Mouse (Mus musculus) embryonic facial prominence, embryonic 14.5 days (tissue): ENCODE measurements around the gene Nbdy. TPM values are rescaled to one million over a fixed set of nuclear protein-coding genes. Genes with fewer than 3 reads are reported as not detected.
A peak's percentile ranks its signal among the peaks of the same experiment; 100 is the strongest.

ENCODE experiments used
- ATAC-seq: fragments of 200-750 bp; cut with Nextera tagmentation; 2 replicates; pipeline ENCODE4 v1.8.0; 2017; ENCODE audit warnings: low read depth, moderate number of reproducible peaks, moderate TSS enrichment
- DNase-seq: peaks from one replicate; pipeline ENCODE4 v3.0.0-alpha.2; 2015; ENCODE audit warnings: low spot score
- H3K27ac ChIP-seq: fragments of 300-500 bp; sonication (generic); replicated peaks from 2 replicates; pipeline ENCODE4 v1.5.1; 2014; ENCODE audit warnings: low read depth, mild to moderate bottlenecking, low read length, moderate library complexity
- H3K27me3 ChIP-seq: fragments of 300-500 bp; sonication (generic); replicated peaks from 2 replicates; pipeline ENCODE4 v1.6.1; 2014; ENCODE audit warnings: low read length; ENCODE audit not compliant: control insufficient read depth, insufficient read depth
- H3K36me3 ChIP-seq: fragments of 300-500 bp; sonication (generic); 2 replicates; pipeline ENCODE4 v1.6.1; 2014; ENCODE audit warnings: low read length, mixed read lengths; ENCODE audit not compliant: control insufficient read depth, insufficient read depth
- H3K4me1 ChIP-seq: fragments of 300-500 bp; sonication (generic); 2 replicates; pipeline ENCODE4 v1.6.1; 2014; ENCODE audit warnings: antibody characterized with exemption, low read length; ENCODE audit not compliant: control insufficient read depth, insufficient read depth
- H3K4me2 ChIP-seq: fragments of 300-500 bp; sonication (generic); 2 replicates; pipeline ENCODE4 v1.6.1; 2014; ENCODE audit warnings: low read depth, mild to moderate bottlenecking, low read length, moderate library complexity, mixed read lengths
- H3K4me3 ChIP-seq: fragments of 300-500 bp; sonication (generic); 2 replicates; pipeline ENCODE4 v1.5.1; 2014; ENCODE audit warnings: low read depth, mild to moderate bottlenecking, low read length
- H3K9ac ChIP-seq: fragments of 300-500 bp; sonication (generic); 2 replicates; pipeline ENCODE4 v1.6.1; 2014; ENCODE audit warnings: low read depth, mild to moderate bottlenecking, low read length, moderate library complexity, mixed read lengths
- H3K9me3 ChIP-seq: fragments of 300-500 bp; sonication (generic); 2 replicates; pipeline ENCODE4 v1.6.1; 2016; ENCODE audit warnings: low read length; ENCODE audit not compliant: control insufficient read depth
- WGBS: fragments of 180-500 bp; shearing (Covaris S2); extraction: QIAGEN DNeasy Blood & Tissue Kit; methylation state at CpG from one replicate; pipeline ENCODE4 v1.1.7; 2014; 5-methylcytosine and 5-hydroxymethylcytosine counted together
- polyA plus RNA-seq: library from polyadenylated mRNA; unstranded; fragments of >200 nt; fragmentation: Nextera tagmentation; extraction: Ambion mirVana; gene quantifications from 2 replicates; pipeline ENCODE4 v1.2.1, GENCODE M21; 2014

Nbdy gene
- polyA plus RNA-seq, 1 experiment from 2014 or later: 120 TPM

DNA sequence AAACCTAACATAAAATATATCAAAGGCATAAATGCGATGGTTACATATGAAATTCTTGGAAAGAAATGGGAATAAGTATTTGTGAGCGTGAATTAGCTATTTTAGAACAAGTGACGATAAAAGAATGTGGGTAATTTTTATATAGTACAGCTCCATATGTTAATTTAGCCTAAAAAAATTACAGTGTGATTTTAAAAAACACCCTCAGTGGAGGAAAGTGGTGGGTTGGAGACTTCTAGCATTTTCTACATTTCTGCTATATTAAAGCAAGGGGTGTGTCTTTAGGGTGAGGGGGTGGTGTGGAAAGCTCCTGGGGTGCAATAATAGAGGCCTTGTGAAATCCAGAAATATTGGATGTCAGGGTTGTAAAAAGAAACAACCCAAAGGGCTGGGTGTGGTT lies 19.1 kb downstream of the Nbdy start:
- WGBS: 72% methylated on average over 3 of the region's 3 CpGs
- DNase-seq: no peak
- no peak overlapping the region for H3K4me3 ChIP-seq
- no peaks in the 10 kb centered on the region for H3K27me3 ChIP-seq
- H3K4me2 ChIP-seq: no peak overlapping the region
- 0 out of 2 replicates have a peak, but pooled peaks have one; percentile 15 for ATAC-seq
- H3K36me3 ChIP-seq: no peaks in the 10 kb centered on the region
- H3K9me3 ChIP-seq: no peaks in the 10 kb centered on the region
- H3K9ac ChIP-seq: no peak overlapping the region
- H3K27ac ChIP-seq: no peak overlapping the region
- no peaks in the 10 kb centered on the region for H3K4me1 ChIP-seq

DNA sequence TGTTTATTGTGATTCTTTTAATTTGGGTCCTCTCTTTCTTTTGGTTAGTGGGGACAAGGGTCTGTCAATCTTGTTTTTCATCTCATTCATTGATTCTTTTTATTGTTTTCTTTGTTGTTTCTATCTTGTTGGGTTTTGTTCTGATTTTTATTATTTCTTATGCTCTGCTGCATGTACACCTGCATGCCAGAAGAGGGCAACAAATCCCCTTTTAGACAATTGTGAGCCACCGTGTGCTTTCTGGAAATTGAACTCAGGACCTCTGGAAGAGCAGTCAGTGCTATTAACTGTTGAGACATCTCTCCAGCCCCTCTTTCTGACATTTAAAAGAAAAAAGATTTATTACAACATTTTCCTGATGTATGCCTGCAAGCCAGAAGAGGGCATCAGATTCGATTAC lies 25.8 kb downstream of the Nbdy start:
- DNase-seq: no peak

More for the DNA sequence above, 25.8 kb downstream of the Nbdy start:
- Histone ChIP-seq H3K27me3 (no peaks in the 10 kb centered on the region), H3K4me1 (no peaks in the 10 kb centered on the region), H3K4me3 (no peak overlapping the region), H3K4me2 (no peak overlapping the region), H3K36me3 (no peaks in the 10 kb centered on the region), H3K27ac (no peak overlapping the region), H3K9ac (no peak overlapping the region), H3K9me3 (no peaks in the 10 kb centered on the region)
- no peak for ATAC-seq
- 48% methylated on average over 2 of the region's 2 CpGs for WGBS

Other genes with a start within 250 kb of the Nbdy start
- gene Ubqln2, start 225.4 kb upstream of the Nbdy start, polyA plus RNA-seq: 26.5 and 28.0 TPM in 2 replicates
- gene Cypt3, start 165.0 kb upstream of the Nbdy start, polyA plus RNA-seq: not detected in 2 replicates
- gene Kctd12b, start 27.2 kb upstream of the Nbdy start, polyA plus RNA-seq: 9.2 and 9.3 TPM in 2 replicates
- gene Spin2c, start 108.6 kb downstream of the Nbdy start, polyA plus RNA-seq: 14.8 and 22.8 TPM in 2 replicates